In the genomic region with DNA sequence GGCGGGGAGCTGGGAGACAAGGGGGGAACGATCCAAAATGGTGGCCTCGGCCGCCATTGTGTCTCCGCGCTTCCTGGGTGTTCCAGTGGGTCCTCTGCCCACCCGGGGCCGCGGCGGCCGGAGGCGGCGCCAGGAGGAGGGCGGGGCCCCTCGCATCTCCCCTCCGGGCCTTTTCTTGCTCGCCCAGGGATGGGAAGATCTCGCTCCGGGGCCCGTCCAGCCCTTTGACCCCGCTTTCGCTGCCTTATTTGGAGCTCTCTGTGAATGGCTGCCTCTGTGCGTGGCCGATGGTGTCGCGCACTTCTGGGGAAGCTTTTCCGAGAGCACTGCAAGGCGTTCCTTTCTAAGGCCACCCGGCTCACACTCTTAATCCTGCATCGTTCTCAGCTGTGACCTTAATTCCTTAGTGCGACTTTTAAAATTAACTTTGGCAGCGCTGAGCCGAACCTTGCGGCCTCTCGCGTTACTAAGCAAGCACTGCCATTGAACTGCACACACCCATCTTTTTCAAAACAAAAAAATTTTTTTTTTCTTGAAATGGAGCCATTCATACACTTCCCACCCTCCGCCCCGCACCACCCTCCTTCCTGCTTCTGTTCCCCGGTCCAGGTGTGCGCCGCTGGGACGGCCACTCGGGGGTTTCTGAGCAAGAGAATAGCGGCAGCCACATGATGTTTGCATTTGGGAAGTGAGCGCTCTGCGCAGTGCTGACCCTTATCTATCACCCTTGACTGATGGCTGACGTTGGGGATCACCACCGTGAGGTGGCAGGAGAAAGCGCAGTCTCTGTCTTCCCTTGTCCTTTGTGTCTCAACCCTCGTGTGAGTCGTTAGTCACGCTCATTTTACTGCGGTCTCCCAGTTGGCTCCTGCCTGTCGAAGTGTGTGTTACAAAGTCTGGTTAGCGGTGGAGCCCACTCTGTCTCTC, we compare ENCODE assay signal across 8 mouse cellular contexts. TPM values are rescaled to one million over a fixed set of nuclear protein-coding genes. Genes with fewer than 3 reads are reported as not detected.
DNase-seq lines count a peak whose midpoint lies in the region; ATAC-seq and TF ChIP-seq lines count a peak whose summit lies in the region.

No protein-coding gene starts in this region.

- peaks cover 45% of the 10 kb centered on the region for H3K36me3 ChIP-seq in C2C12 (ENCODE audit: control insufficient read depth, insufficient read depth)
- H3K36me3 ChIP-seq in heart, embryonic 10.5 days: peaks cover 44% of the 10 kb centered on the region
- H3K36me3 ChIP-seq in kidney, embryonic 15.5 days: peaks cover 45% of the 10 kb centered on the region
- H3K36me3 ChIP-seq in neural tube, embryonic 14.5 days (ENCODE audit: control insufficient read depth, insufficient read depth, low read length): peaks cover 41% of the 10 kb centered on the region

- H3K9me3 ChIP-seq in heart, embryonic 10.5 days: no peaks in the 10 kb centered on the region
- no peaks in the 10 kb centered on the region for H3K9me3 ChIP-seq in kidney, embryonic 15.5 days (replicated peaks)
- no peaks in the 10 kb centered on the region for H3K9me3 ChIP-seq in neural tube, embryonic 14.5 days (ENCODE audit: control insufficient read depth, low read length)

- TF ChIP-seq POLR2A in cortical plate, adult 2 months (IDR thresholded peaks at IDR 0.05; ENCODE audit: extremely low read depth, insufficient read depth, low read length): peak; percentile 56; the same call in 1 of the 2 replicates
- TF ChIP-seq POLR2A in lung, adult 2 months (IDR thresholded peaks at IDR 0.05; ENCODE audit: borderline replicate concordance, extremely low read depth, low read depth, low read length): peak; percentile 46; the same call in 1 of the 2 replicates

- TF ChIP-seq CTCF in C2C12 (IDR thresholded peaks at IDR 0.05; ENCODE audit: control insufficient read depth, insufficient read depth, insufficient read length): no peak
- no peak for TF ChIP-seq CTCF in cortical plate, adult 2 months (IDR thresholded peaks at IDR 0.05; ENCODE audit: extremely low read depth, insufficient read depth, low read length)
- TF ChIP-seq CTCF in lung, adult 2 months (IDR thresholded peaks at IDR 0.05; ENCODE audit: insufficient read depth, low read length): 0 out of 2 replicates have a peak, but pooled peaks have one; percentile 14

- peaks cover 57% of the 10 kb centered on the region for H3K79me2 ChIP-seq in C2C12 (ENCODE audit: control insufficient read depth, insufficient read depth)

- H3K4me3 ChIP-seq in C2C12 (ENCODE audit: insufficient read depth, poor library complexity, severe bottlenecking): peak overlapping the region; percentile 91
- peak overlapping the region; percentile 94 for H3K4me3 ChIP-seq in cortical plate, adult 2 months (ENCODE audit: insufficient read depth, low read length)
- H3K4me3 ChIP-seq in heart, embryonic 10.5 days: peak overlapping the region; percentile 76
- H3K4me3 ChIP-seq in kidney, embryonic 15.5 days (replicated peaks): peak overlapping the region; percentile 71
- H3K4me3 ChIP-seq in lung, adult 2 months (replicated peaks; ENCODE audit: extremely low read depth, low read depth, low read length): peak overlapping the region; percentile 77
- H3K4me3 ChIP-seq in neural tube, embryonic 14.5 days (ENCODE audit: low read depth, low read length): peak overlapping the region; percentile 99

- ATAC-seq in kidney, embryonic 15.5 days (replicated peaks; ENCODE audit: low FRiP score): peak; percentile 52
- ATAC-seq in neural tube, embryonic 14.5 days (ENCODE audit: low read depth): peak; percentile 50

- H3K27ac ChIP-seq in cortical plate, adult 2 months (ENCODE audit: insufficient read depth, low read length): peak overlapping the region; percentile 94
- peak overlapping the region; percentile 100 for H3K27ac ChIP-seq in heart, embryonic 10.5 days
- H3K27ac ChIP-seq in kidney, embryonic 15.5 days: peak overlapping the region; percentile 98
- H3K27ac ChIP-seq in neural tube, embryonic 14.5 days (ENCODE audit: low read depth, low read length): peak overlapping the region; percentile 99

- H3K4me1 ChIP-seq in cortical plate, adult 2 months (ENCODE audit: control insufficient read depth, insufficient read depth, low read length): peaks cover 12% of the 10 kb centered on the region; the same call in 1 of the 2 replicates
- H3K4me1 ChIP-seq in heart, embryonic 10.5 days: peaks cover 48% of the 10 kb centered on the region
- peaks cover 52% of the 10 kb centered on the region for H3K4me1 ChIP-seq in kidney, embryonic 15.5 days
- peaks cover 13% of the 10 kb centered on the region for H3K4me1 ChIP-seq in lung, adult 2 months (ENCODE audit: control insufficient read depth, insufficient read depth, low read length)
- peaks cover 38% of the 10 kb centered on the region for H3K4me1 ChIP-seq in neural tube, embryonic 14.5 days (ENCODE audit: control insufficient read depth, insufficient read depth, low read length)

- peak; percentile 71 for DNase-seq in MEL-GATA-1-ER (ENCODE audit: extremely low read depth, low read depth)
- DNase-seq in heart, embryonic 10.5 days (ENCODE audit: low spot score): peak; percentile 91
- DNase-seq in lung, adult 2 months: no peak
- DNase-seq in thymus, postnatal 14 days: peak; percentile 64

- H3K4me2 ChIP-seq in kidney, embryonic 15.5 days: peak overlapping the region; percentile 86
- peak overlapping the region; percentile 91 for H3K4me2 ChIP-seq in neural tube, embryonic 14.5 days (ENCODE audit: low read depth, low read length)

- peak overlapping the region; percentile 91 for H3K9ac ChIP-seq in kidney, embryonic 15.5 days
- H3K9ac ChIP-seq in neural tube, embryonic 14.5 days (replicated peaks; ENCODE audit: low read depth, low read length): peak overlapping the region; percentile 99

- H3K79me3 ChIP-seq in C2C12 (ENCODE audit: low read depth): peaks cover 52% of the 10 kb centered on the region

- no peaks in the 10 kb centered on the region for H3K27me3 ChIP-seq in C2C12 (ENCODE audit: control insufficient read depth, insufficient read depth, insufficient read length)
- no peaks in the 10 kb centered on the region for H3K27me3 ChIP-seq in heart, embryonic 10.5 days (ENCODE audit: insufficient read depth, poor library complexity, severe bottlenecking)
- H3K27me3 ChIP-seq in kidney, embryonic 15.5 days: no peaks in the 10 kb centered on the region
- H3K27me3 ChIP-seq in neural tube, embryonic 14.5 days (ENCODE audit: control insufficient read depth, insufficient read depth, low read length): no peaks in the 10 kb centered on the region

- peak overlapping the region; percentile 95 for H3ac ChIP-seq in C2C12 (ENCODE audit: control insufficient read depth, insufficient read length, low read depth)

- under 1% methylated on average over 55 of the region's 55 CpGs for WGBS in heart, embryonic 10.5 days
- WGBS in kidney, embryonic 15.5 days: under 1% methylated on average over 55 of the region's 55 CpGs
- under 1% methylated on average over 55 of the region's 55 CpGs for WGBS in lung, adult 2 months
- WGBS in neural tube, embryonic 14.5 days: under 1% methylated on average over 55 of the region's 55 CpGs

TF ChIP-seq in C2C12, 6 proteins besides CTCF, POLR2A, EP300 and RAD21 (continues in another document):
- TF ChIP-seq CEBPB (IDR thresholded peaks at IDR 0.05; ENCODE audit: low read depth) (no peak), MYOD1 (IDR thresholded peaks at IDR 0.05; ENCODE audit: control insufficient read depth, insufficient read length, low read depth) (no peak), MYOG (IDR thresholded peaks at IDR 0.05; ENCODE audit: control insufficient read depth, extremely low read depth, insufficient read length) (no peak), MAX (IDR thresholded peaks at IDR 0.05) (peak; percentile 84)

RNA-seq across cellular contexts. Expression of gene Ddx39b, which starts 0.7 kb away (rescaled TPM):
- 330 TPM for polyA plus RNA-seq in C2C12 (2012; fragmentation: generic; extraction: Trizol)
- 382 and 400 TPM in 2 replicates for polyA plus RNA-seq in cortical plate, adult 2 months (2012; rRNA removed)
- polyA plus RNA-seq in heart, embryonic 10.5 days (2016; fragmentation: Nextera tagmentation; extraction: Ambion mirVana): 367 and 489 TPM in 2 replicates
- polyA plus RNA-seq in kidney, embryonic 15.5 days (2015; fragmentation: Nextera tagmentation; extraction: Ambion mirVana): 531 and 538 TPM in 2 replicates
- 245 and 304 TPM in 2 replicates for polyA plus RNA-seq in lung, adult 2 months (2012; rRNA removed)
- polyA plus RNA-seq in neural tube, embryonic 14.5 days (2014; fragmentation: Nextera tagmentation; extraction: Ambion mirVana): 373 and 383 TPM in 2 replicates

RNA-seq across cellular contexts. Expression of gene Nfkbil1, which starts 6.7 kb away (rescaled TPM):
- 20.1 TPM for polyA plus RNA-seq in C2C12 (2012; fragmentation: generic; extraction: Trizol)
- 12.2 and 13.8 TPM in 2 replicates for polyA plus RNA-seq in cortical plate, adult 2 months (2012; rRNA removed)
- 8.4 and 10.4 TPM in 2 replicates for polyA plus RNA-seq in heart, embryonic 10.5 days (2016; fragmentation: Nextera tagmentation; extraction: Ambion mirVana)
- polyA plus RNA-seq in kidney, embryonic 15.5 days (2015; fragmentation: Nextera tagmentation; extraction: Ambion mirVana): 11.3 and 12.4 TPM in 2 replicates
- polyA plus RNA-seq in lung, adult 2 months (2012; rRNA removed): 16.5 and 21.6 TPM in 2 replicates
- polyA plus RNA-seq in neural tube, embryonic 14.5 days (2014; fragmentation: Nextera tagmentation; extraction: Ambion mirVana): 3.4 and 4.3 TPM in 2 replicates

RNA-seq across cellular contexts. Expression of gene Atp6v1g2, which starts 8.8 kb away (rescaled TPM):
- polyA plus RNA-seq in C2C12 (2012; fragmentation: generic; extraction: Trizol): 1.4 TPM
- 765 and 777 TPM in 2 replicates for polyA plus RNA-seq in cortical plate, adult 2 months (2012; rRNA removed)
- polyA plus RNA-seq in heart, embryonic 10.5 days (2016; fragmentation: Nextera tagmentation; extraction: Ambion mirVana): 6.5 and 10.1 TPM in 2 replicates
- polyA plus RNA-seq in kidney, embryonic 15.5 days (2015; fragmentation: Nextera tagmentation; extraction: Ambion mirVana): 6.2 and 6.4 TPM in 2 replicates
- polyA plus RNA-seq in lung, adult 2 months (2012; rRNA removed): 6.3 and 8.1 TPM in 2 replicates
- 118 and 154 TPM in 2 replicates for polyA plus RNA-seq in neural tube, embryonic 14.5 days (2014; fragmentation: Nextera tagmentation; extraction: Ambion mirVana)

RNA-seq across cellular contexts. Expression of gene H2-D1, which starts 20.3 kb away (rescaled TPM):
- 23.5 TPM for polyA plus RNA-seq in C2C12 (2012; fragmentation: generic; extraction: Trizol)
- 64.1 and 72.6 TPM in 2 replicates for polyA plus RNA-seq in cortical plate, adult 2 months (2012; rRNA removed)
- 22.5 and 25.0 TPM in 2 replicates for polyA plus RNA-seq in heart, embryonic 10.5 days (2016; fragmentation: Nextera tagmentation; extraction: Ambion mirVana)
- polyA plus RNA-seq in kidney, embryonic 15.5 days (2015; fragmentation: Nextera tagmentation; extraction: Ambion mirVana): 64.5 and 66.1 TPM in 2 replicates
- 878 and 1,286 TPM in 2 replicates for polyA plus RNA-seq in lung, adult 2 months (2012; rRNA removed)
- polyA plus RNA-seq in neural tube, embryonic 14.5 days (2014; fragmentation: Nextera tagmentation; extraction: Ambion mirVana): 99.9 and 111 TPM in 2 replicates

RNA-seq across cellular contexts. Expression of gene Gm16181, which starts 21.6 kb away (rescaled TPM):
- not detected for polyA plus RNA-seq in C2C12 (2012; fragmentation: generic; extraction: Trizol)
- not detected in 2 replicates for polyA plus RNA-seq in cortical plate, adult 2 months (2012; rRNA removed)
- polyA plus RNA-seq in heart, embryonic 10.5 days (2016; fragmentation: Nextera tagmentation; extraction: Ambion mirVana): 0.30 TPM in 1 of 2 replicates, not detected in the other
- polyA plus RNA-seq in kidney, embryonic 15.5 days (2015; fragmentation: Nextera tagmentation; extraction: Ambion mirVana): 0.65 and 0.69 TPM in 2 replicates
- polyA plus RNA-seq in lung, adult 2 months (2012; rRNA removed): 1.2 TPM in 1 of 2 replicates, not detected in the other
- polyA plus RNA-seq in neural tube, embryonic 14.5 days (2014; fragmentation: Nextera tagmentation; extraction: Ambion mirVana): 0.44 TPM in 1 of 2 replicates, not detected in the other

Comparison
In these comparisons a context has a peak if more than half of its experiments do, and no peak if none do; other contexts are left out.
1. RNA of gene Atp6v1g2, which starts 8.8 kb away (polyA plus RNA-seq): 765 to 777 TPM in cortical plate, adult 2 months and 118 to 154 TPM in neural tube, embryonic 14.5 days; 6.3 to 8.1 TPM in lung, adult 2 months, 6.5 to 10.1 TPM in heart, embryonic 10.5 days, 6.2 to 6.4 TPM in kidney, embryonic 15.5 days and 1.4 TPM in C2C12 (single experiment); every median in the first group is over 10 times any median in the second.
2. Peak in every context shown above with its lines, with median percentiles within 50 percentile points of each other: H3K4me3 ChIP-seq and H3K27ac ChIP-seq.